Mouse (Mus musculus): Measurements from ENCODE around the gene Ell3. TPM values are rescaled to one million over a fixed set of nuclear protein-coding genes. Genes with fewer than 3 reads are reported as not detected.
"Not testable (repeated sequence)": the region's sequence is repeated elsewhere in the genome, so short reads cannot be mapped to it uniquely, and the experiment has no call there.

Ell3 gene
- polyA plus RNA-seq (2015; fragmentation: Nextera tagmentation; extraction: Ambion mirVana) = 1.8 and 1.9 TPM in 2 replicates

- H3K4me2 ChIP-seq (replicated peaks) = peak within 1 kb of the TSS; percentile 50; the same call in 1 of the 2 replicates
- no peak within 1 kb of the TSS for H3K9ac ChIP-seq (replicated peaks)
- H3K27me3 ChIP-seq = peaks cover 11% of the 10 kb centered on the region; the same call in 1 of the 2 replicates
- ATAC-seq (replicated peaks) = no peak
- H3K4me3 ChIP-seq = peak within 1 kb of the TSS; percentile 30
- no peaks in the 10 kb centered on the region for H3K9me3 ChIP-seq
- peaks cover 22% of the 10 kb centered on the region for H3K4me1 ChIP-seq
- WGBS = 86% methylated on average over 1 of the region's 1 CpGs
- no peak within 1 kb of the TSS for H3K27ac ChIP-seq (replicated peaks)
- peaks cover 10% of the 10 kb centered on the region for H3K36me3 ChIP-seq
These were observed at the start of gene Ell3 for GRCm38 (mm10) chr2:121444178-121444577. Ell3 (minus strand) TSS chr2:121444278.

- not testable (repeated sequence) for H3K4me2 ChIP-seq (replicated peaks); H3K27ac ChIP-seq (replicated peaks); H3K27me3 ChIP-seq; ATAC-seq (replicated peaks); H3K9me3 ChIP-seq; H3K4me1 ChIP-seq; H3K9ac ChIP-seq (replicated peaks); H3K4me3 ChIP-seq; H3K36me3 ChIP-seq
- 77% methylated on average over 2 of the region's 2 CpGs for WGBS
These were observed 40.3 kb upstream of the Ell3 start for GRCm38 (mm10) chr2:121484403-121484802.

GRCm38 (mm10) chr2:121483576-121483975, 39.5 kb upstream of the Ell3 start:
- Histone ChIP-seq H3K9me3 (no peaks in the 10 kb centered on the region), H3K27me3 (no peaks in the 10 kb centered on the region), H3K4me1 (no peaks in the 10 kb centered on the region), H3K4me2 (replicated peaks) (no peak overlapping the region), H3K9ac (replicated peaks) (no peak overlapping the region), H3K27ac (replicated peaks) (no peak overlapping the region), H3K36me3 (no peaks in the 10 kb centered on the region), H3K4me3 (no peak overlapping the region)
- no peak for ATAC-seq (replicated peaks)
- WGBS = 25% methylated on average over 8 of the region's 8 CpGs

- not testable (repeated sequence) for H3K9me3 ChIP-seq; ATAC-seq (replicated peaks); H3K4me2 ChIP-seq (replicated peaks); H3K4me1 ChIP-seq; H3K36me3 ChIP-seq; H3K27me3 ChIP-seq; H3K4me3 ChIP-seq; H3K27ac ChIP-seq (replicated peaks); H3K9ac ChIP-seq (replicated peaks)
- 91% methylated on average over 13 of the region's 13 CpGs for WGBS
These were observed 36.8 kb upstream of the Ell3 start for GRCm38 (mm10) chr2:121480916-121481315.

GRCm38 (mm10) chr2:121480498-121480897, 36.4 kb upstream of the Ell3 start:
- Histone ChIP-seq H3K27me3 (no peaks in the 10 kb centered on the region), H3K9me3 (no peaks in the 10 kb centered on the region), H3K4me2 (replicated peaks) (no peak overlapping the region), H3K27ac (replicated peaks) (no peak overlapping the region), H3K9ac (replicated peaks) (no peak overlapping the region), H3K36me3 (no peaks in the 10 kb centered on the region), H3K4me3 (no peak overlapping the region), H3K4me1 (no peaks in the 10 kb centered on the region)
- ATAC-seq (replicated peaks) = no peak
- 73% methylated on average over 3 of the region's 3 CpGs for WGBS

GRCm38 (mm10) chr2:121477491-121478266, 33.6 kb upstream of the Ell3 start:
- no peak for ATAC-seq (replicated peaks)
- WGBS = 80% methylated on average over 3 of the region's 3 CpGs
- Histone ChIP-seq H3K9ac (replicated peaks) (no peak overlapping the region), H3K4me3 (no peak overlapping the region), H3K27me3 (no peaks in the 10 kb centered on the region), H3K4me1 (peaks cover 8% of the 10 kb centered on the region), H3K27ac (replicated peaks) (no peak overlapping the region), H3K4me2 (replicated peaks) (no peak overlapping the region), H3K9me3 (no peaks in the 10 kb centered on the region), H3K36me3 (no peaks in the 10 kb centered on the region)

- H3K4me2 ChIP-seq (replicated peaks); H3K27me3 ChIP-seq; H3K9ac ChIP-seq (replicated peaks); H3K9me3 ChIP-seq; H3K4me1 ChIP-seq; H3K4me3 ChIP-seq; ATAC-seq (replicated peaks); H3K27ac ChIP-seq (replicated peaks); H3K36me3 ChIP-seq: not testable (repeated sequence)
- 96% methylated on average over 2 of the region's 2 CpGs for WGBS
These were observed 31.2 kb upstream of the Ell3 start for GRCm38 (mm10) chr2:121475306-121475705.

DNA sequence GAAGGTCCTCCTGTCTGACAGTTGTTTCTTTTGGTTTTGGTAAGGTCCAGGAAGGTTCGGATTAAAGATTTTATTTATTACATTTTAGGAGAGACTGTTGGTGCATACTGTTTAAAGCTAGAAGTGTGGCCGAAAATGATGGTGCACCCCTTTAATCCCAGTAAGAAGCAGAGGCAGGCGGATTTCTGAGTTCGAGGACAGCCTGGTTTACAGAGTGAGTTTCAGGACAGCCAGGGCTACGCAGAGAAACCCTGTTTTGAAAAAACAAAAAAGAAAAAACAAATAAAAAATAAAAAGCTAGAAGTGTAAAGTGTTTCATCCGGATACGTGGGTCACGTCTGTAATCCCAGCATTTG, 30.1 kb upstream of the Ell3 start:
- WGBS = 36% methylated on average over 8 of the region's 8 CpGs

DNA sequence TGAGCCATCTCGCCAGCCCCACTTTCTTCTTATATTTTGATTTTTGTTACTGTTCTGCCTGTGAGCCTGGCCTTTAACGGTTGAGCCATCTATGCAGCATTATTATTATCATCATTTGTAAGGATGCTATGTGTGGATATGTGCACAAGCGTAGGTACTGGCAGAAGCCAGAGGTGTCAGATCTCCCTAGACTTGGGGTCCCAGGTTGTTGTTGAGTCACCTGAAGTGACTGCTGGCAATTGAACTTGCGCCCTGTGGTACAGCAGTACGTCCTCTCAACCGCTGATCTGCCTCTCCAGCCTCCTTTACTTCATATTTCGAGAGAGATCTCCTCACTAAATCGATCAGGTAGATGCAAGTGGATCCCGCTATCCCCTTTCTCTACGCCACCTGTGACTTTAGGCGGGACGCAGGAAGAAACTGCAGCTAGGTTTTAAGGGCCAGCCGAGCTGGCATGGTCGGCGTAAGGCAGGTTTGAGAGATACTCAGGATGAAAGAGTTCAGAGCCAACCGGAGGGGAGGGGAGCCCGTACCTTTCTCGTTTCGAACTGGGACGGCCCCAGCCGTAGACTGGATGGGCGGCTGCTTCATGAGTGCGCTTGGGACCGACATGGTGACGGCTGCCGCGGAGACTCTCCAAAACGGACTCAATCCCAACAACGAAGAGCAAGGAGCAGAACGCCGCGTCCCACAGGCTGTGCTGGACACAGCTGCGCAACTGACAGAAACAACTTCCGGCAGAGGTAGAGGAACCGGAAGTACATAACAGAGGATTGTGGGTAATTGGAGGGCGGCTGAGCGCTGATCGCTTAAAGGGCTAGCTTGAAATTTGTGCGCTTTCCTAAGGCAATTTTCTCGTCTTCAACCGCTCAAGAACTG, 29.5 kb upstream of the Ell3 start, which contains the start of gene Mfap1b:
Mfap1b (minus strand) TSS at position 767 of the 879 bp plus-strand sequence.
- ATAC-seq (replicated peaks) = peak; percentile 97
- 5% methylated on average over 41 of the region's 41 CpGs for WGBS
- Histone ChIP-seq H3K27ac (replicated peaks) (peak within 1 kb of the TSS; percentile 80), H3K9ac (replicated peaks) (peak within 1 kb of the TSS; percentile 66), H3K4me2 (replicated peaks) (peak within 1 kb of the TSS; percentile 73), H3K4me3 (peak within 1 kb of the TSS; percentile 70)
- H3K36me3 ChIP-seq, H3K9me3 ChIP-seq, H3K4me1 ChIP-seq, H3K27me3 ChIP-seq: not testable (repeated sequence)

More for the DNA sequence above, 30.1 kb upstream of the Ell3 start:
- Histone ChIP-seq H3K27ac (replicated peaks) (peak overlapping the region; percentile 80), H3K9ac (replicated peaks) (peak overlapping the region; percentile 66), H3K4me2 (replicated peaks) (peak overlapping the region; percentile 73), H3K4me3 (peak overlapping the region; percentile 70), H3K4me1 (peaks cover 8% of the 10 kb centered on the region), H3K36me3 (no peaks in the 10 kb centered on the region), H3K27me3 (no peaks in the 10 kb centered on the region), H3K9me3 (no peaks in the 10 kb centered on the region)
- ATAC-seq (replicated peaks) = no peak; the same call in 1 of the 2 replicates

GRCm38 (mm10) chr2:121472783-121473182, 28.7 kb upstream of the Ell3 start:
- not testable (repeated sequence) for H3K4me2 ChIP-seq (replicated peaks); ATAC-seq (replicated peaks); H3K27me3 ChIP-seq; H3K4me1 ChIP-seq; H3K36me3 ChIP-seq; H3K9me3 ChIP-seq; H3K27ac ChIP-seq (replicated peaks); H3K9ac ChIP-seq (replicated peaks)
- 100% methylated on average over 3 of the region's 3 CpGs for WGBS
- H3K4me3 ChIP-seq = peak overlapping the region; percentile 70; the same call in 1 of the 2 replicates

- ATAC-seq (replicated peaks); H3K27me3 ChIP-seq; H3K4me2 ChIP-seq (replicated peaks); H3K9ac ChIP-seq (replicated peaks); H3K9me3 ChIP-seq; H3K27ac ChIP-seq (replicated peaks); H3K36me3 ChIP-seq; H3K4me3 ChIP-seq; H3K4me1 ChIP-seq: not testable (repeated sequence)
- WGBS = 62% methylated on average over 3 of the region's 6 CpGs
These were observed 24.9 kb upstream of the Ell3 start for GRCm38 (mm10) chr2:121468982-121469381.

DNA sequence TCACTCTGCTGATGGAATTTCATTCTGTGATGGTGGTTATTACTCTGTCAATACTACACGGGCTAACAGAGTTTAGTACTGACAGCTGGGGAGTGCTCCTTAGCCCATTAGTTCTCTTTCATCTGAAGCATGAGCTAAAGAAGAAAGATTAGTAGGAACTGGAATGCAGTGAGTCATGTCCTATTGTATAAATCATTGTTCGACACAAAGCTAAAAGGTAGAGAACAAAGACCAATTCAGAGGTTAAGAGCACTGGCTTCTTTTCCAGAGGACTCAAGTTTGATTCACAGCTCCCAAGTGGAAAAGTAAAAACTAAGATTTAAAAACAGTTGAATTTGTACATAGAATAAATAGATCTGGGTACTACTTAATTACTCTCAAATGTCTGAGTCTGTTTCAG, 16.0 kb upstream of the Ell3 start:
- no peaks in the 10 kb centered on the region for H3K27me3 ChIP-seq
- ATAC-seq (replicated peaks) = no peak
- H3K9me3 ChIP-seq = no peaks in the 10 kb centered on the region
- H3K9ac ChIP-seq (replicated peaks) = no peak overlapping the region
- H3K4me2 ChIP-seq (replicated peaks) = no peak overlapping the region
- 68% methylated on average over 2 of the region's 2 CpGs for WGBS
- peaks cover 16% of the 10 kb centered on the region for H3K4me1 ChIP-seq
- no peak overlapping the region for H3K4me3 ChIP-seq
- H3K36me3 ChIP-seq = peaks cover 29% of the 10 kb centered on the region
- H3K27ac ChIP-seq (replicated peaks) = no peak overlapping the region

Measured in forebrain, embryonic 15.5 days (tissue).